Mouse (Mus musculus): Measurements from ENCODE around the gene Cyp4f16.
"Not testable (repeated sequence)": the region's sequence is repeated elsewhere in the genome, so short reads cannot be mapped to it uniquely, and the experiment has no call there.

The Cyp4f16 gene

DNA sequence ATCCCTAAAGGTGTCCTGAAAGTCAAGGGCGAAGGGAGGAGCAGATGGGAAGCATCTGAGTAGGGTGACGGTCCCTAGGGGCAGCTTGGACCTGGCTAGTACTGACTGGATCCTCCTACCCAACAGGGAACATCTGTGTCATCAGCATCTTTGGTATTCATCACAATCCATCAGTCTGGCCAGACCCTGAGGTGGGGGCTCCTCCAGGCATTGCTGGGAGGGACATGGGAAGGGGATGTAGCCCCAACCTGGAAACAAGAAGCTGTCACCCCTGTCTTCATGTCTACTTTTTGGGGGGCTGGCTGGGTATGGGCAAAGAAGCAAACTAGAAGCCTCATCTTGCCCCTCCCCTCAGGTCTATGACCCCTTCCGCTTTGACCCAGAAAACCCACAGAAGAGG lies 14.0 kb downstream of the Cyp4f16 start:
- not testable (repeated sequence) for DNase-seq (ENCODE audit: low read depth, low spot score)

DNA sequence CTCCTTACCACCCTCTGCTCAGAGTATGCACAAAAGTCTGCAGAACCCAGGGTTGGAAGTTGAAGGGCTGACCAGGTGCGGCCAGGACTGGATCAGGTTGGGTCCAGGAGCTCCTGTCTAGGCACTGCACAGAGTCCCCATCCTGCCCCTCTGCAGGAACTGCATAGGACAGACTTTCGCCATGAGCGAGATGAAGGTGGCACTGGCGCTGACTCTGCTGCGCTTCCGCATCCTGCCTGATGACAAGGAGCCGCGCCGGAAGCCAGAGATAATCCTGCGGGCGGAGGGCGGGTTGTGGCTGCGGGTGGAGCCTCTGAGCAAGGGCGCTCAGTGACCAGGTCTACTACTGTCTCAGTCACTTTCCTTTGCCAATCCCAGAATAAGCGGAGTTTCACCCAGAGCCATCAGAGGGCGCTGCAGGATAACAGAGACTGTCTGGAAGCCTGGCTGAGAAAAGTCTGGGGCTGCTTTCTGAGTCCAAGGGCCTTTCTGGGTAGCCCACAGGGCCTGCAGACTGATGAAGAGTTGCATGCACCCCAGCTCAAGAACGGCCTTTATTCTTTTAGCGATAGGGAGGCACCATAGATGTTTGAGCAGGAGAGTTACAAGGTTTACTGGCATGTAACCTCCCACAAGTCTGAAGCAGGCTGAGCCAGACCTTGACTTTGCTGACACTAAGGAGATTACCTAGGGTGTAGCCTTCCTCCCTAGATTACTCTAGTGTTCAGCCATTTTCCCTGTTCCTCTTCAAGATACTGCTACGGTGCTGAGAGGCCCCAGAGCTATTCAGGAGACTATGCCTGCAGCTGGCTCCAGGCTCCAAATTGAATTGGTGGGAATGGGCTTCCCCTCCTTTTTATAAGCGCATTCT lies 14.8 kb downstream of the Cyp4f16 start:
- peak; percentile 34 for DNase-seq (ENCODE audit: low read depth, low spot score)

DNA sequence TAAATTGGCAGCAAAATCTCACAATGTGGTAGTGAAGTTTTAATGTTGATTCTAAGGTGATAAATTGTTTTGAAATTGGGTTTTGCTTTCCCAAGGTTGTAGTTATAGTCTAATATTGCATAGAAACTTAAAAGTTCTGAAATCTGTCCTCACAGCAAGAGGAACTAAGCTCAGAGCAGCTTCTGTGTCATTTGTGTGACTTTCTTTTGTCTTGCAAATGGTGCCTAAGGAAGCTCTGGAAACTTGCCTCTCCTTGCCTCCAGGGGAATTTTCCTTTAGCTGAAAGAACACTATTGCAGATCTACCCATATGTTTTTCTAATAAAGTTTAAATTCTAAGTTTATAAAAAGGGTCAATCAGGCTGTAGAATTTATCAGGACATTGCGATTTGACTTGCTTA lies 16.7 kb downstream of the Cyp4f16 start:
- not testable (repeated sequence) for DNase-seq (ENCODE audit: low read depth, low spot score)

DNA sequence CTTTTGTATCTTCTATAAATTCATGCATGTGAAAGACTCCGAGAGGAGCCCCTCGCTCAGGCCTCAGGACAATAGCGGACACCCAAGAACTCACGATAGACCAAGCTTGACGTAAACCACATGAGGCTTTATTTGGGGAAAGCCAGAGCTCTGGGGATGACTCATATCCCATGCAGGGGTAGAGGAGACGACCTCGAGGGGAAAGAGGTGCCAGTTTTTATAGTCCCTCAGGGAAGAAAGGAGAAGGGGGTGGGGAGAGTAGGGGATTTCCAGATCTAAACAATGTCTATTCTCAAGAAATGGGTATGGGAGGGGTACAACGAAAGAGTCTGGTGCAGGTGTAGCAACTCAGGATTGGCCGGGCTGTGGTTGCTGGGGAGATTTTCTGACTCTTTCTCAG lies 18.0 kb downstream of the Cyp4f16 start:
- peak; percentile 19 for DNase-seq (ENCODE audit: low read depth, low spot score)

DNA sequence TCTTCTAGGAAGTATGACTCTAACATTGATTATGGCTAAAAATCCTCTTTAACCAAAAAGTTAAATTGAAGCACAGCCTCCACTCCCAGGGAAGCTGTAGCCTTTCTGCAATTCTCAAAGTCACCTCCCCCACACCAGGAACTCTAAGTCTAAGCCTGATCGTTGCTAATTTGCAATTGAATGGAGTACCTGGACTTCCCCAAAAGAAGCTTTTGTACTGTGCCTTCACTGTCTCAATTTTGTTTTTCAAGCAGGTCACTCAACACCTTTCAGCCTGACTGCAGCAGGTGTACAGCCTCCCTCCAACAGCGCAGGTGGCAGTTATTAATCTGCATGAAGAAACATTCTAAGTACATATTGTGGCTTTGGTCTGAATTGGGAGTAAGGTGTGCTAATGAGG lies 26.9 kb downstream of the Cyp4f16 start:
- DNase-seq (ENCODE audit: low read depth, low spot score): not testable (repeated sequence)

DNA sequence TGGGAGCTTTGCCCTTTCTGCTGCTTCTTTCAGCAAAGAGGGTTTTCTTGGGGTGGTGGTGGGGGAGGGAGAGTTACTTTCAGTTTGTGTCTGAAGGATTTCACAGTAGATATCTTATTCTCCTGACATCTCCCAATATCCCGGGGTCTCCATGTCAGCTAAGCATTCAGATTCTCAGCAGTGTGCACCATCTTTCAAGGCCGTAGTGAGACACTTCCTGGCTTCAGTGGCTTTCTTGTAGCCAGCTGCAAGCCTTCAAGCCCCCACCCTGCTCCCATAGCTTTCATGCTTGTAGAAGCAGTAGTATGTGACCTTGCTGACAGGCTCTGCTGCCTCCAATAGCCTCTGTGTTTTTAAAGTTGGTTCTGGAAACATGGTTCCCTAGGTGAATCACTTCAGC lies 36.9 kb downstream of the Cyp4f16 start:
- not testable (repeated sequence) for DNase-seq (ENCODE audit: low read depth, low spot score)

DNA sequence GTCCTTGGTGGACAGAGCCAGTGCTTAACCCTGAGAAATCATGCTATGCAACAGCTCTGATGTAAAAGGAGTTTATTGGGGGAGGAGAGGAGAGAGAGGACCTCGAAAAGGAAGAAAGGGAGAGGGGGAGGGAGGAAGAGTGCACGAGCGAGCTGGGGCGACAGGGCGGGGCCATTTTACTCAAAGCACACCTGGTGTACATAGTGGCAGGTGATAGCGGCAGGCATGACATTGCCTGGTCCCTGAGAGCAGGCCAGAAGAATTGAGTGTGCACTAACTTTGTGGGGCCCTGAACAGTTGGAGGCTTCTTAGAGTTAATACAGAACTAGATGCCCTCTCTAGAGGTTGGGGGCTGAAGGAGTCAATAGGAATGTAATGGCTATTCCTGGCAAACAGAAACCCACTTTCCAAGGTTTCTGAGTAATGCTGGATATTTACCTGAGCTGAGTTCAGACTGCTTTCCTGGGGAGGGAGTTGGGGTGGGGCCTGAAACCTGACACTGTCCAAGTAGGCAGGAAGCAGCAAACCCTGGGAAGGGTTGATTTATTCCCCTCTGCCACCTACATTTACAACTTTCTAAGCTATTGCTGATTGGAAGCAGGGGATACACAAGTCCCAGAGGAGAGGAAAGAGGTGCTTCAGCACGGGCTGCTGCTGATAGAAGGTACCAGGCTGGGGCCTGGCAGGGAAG lies 41.3 kb downstream of the Cyp4f16 start:
- no peak for DNase-seq (ENCODE audit: low read depth, low spot score)

DNA sequence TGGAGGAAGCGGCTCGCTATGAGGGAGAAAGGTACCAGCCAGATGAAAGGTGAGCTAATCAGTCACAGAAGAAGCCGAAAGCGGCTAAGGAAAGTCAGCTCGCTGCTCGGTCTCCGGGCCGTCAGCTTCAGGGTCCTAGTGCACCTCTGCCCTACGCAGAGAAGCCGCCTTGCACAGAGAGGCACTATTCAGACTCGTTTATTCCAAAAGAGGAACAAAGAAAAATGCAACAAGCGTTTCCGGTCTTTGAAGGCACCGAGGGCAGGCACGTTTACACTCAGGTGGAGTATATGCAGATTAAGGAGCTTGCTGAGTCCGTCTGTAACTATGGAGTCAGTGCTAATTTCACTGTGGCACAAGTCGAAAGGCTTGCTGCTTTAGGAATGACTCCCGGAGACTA lies 60.1 kb downstream of the Cyp4f16 start:
- DNase-seq (ENCODE audit: low read depth, low spot score): no peak

Data from 3T3-L1 (cell line).